Mouse (Mus musculus) hindbrain, embryonic 10.5 days (tissue): ENCODE results near the gene Tbp. TPM values are rescaled to one million over a fixed set of nuclear protein-coding genes. Genes with fewer than 3 reads are reported as not detected.

Source experiments
- DNase-seq: peaks from one replicate; pipeline ENCODE4 v3.0.0-alpha.2; 2017; ENCODE audit warnings: low spot score
- H3K27ac ChIP-seq: fragments of 300-500 bp; sonication (generic); 2 replicates; pipeline ENCODE4 v1.5.1; 2016; ENCODE audit warnings: mild to moderate bottlenecking, moderate library complexity
- H3K27me3 ChIP-seq: fragments of 300-500 bp; sonication (generic); 2 replicates; pipeline ENCODE4 v1.6.1; 2016; ENCODE audit warnings: mild to moderate bottlenecking; ENCODE audit not compliant: poor library complexity, insufficient read depth, severe bottlenecking
- H3K36me3 ChIP-seq: fragments of 300-500 bp; sonication (generic); 2 replicates; pipeline ENCODE4 v1.6.1; 2016; ENCODE audit warnings: mild to moderate bottlenecking, moderate library complexity
- H3K4me1 ChIP-seq: fragments of 300-500 bp; sonication (generic); replicated peaks from 2 replicates; pipeline ENCODE4 v1.6.1; 2016; ENCODE audit warnings: mild to moderate bottlenecking
- H3K4me3 ChIP-seq: fragments of 300-500 bp; sonication (generic); 2 replicates; pipeline ENCODE4 v1.5.1; 2016; ENCODE audit warnings: mild to moderate bottlenecking, moderate library complexity
- H3K9me3 ChIP-seq: fragments of 300-500 bp; sonication (generic); 2 replicates; pipeline ENCODE4 v1.6.1; 2016; ENCODE audit warnings: mild to moderate bottlenecking, moderate library complexity
- WGBS: fragments of 180-500 bp; shearing (Covaris S2); methylation state at CpG from one replicate; pipeline ENCODE4 v1.1.7; 2016; 5-methylcytosine and 5-hydroxymethylcytosine counted together
- polyA plus RNA-seq: library from polyadenylated mRNA; unstranded; fragments of >200 nt; fragmentation: Nextera tagmentation; extraction: Ambion mirVana; gene quantifications from 2 replicates; pipeline ENCODE4 v1.2.1, GENCODE M21; 2016

The Tbp gene
- polyA plus RNA-seq, result 62.1 and 64.2 TPM in 2 replicates

GRCm38 (mm10) chr17:15499656-15500394, at the start of gene Tbp, which contains the start of gene Psmb1:
TSS of gene Tbp (plus strand) at chr17:15499888.
TSS of gene Psmb1 (minus strand) at chr17:15499751.
- WGBS, result under 1% methylated on average over 63 of the region's 63 CpGs
- Histone ChIP-seq H3K27ac (peak within 1 kb of the TSS; percentile 95), H3K4me3 (peak within 1 kb of the TSS; percentile 99), H3K9me3 (no peaks in the 10 kb centered on the region), H3K36me3 (peaks cover 39% of the 10 kb centered on the region), H3K27me3 (no peaks in the 10 kb centered on the region), H3K4me1 (peaks cover 38% of the 10 kb centered on the region)
- DNase-seq, result peak; percentile 98

- Histone ChIP-seq H3K9me3 (no peaks in the 10 kb centered on the region), H3K27ac (no peak overlapping the region), H3K4me1 (no peaks in the 10 kb centered on the region), H3K4me3 (no peak overlapping the region), H3K36me3 (peaks cover 11% of the 10 kb centered on the region), H3K27me3 (no peaks in the 10 kb centered on the region)
- DNase-seq, result no peak
- WGBS, result 84% methylated on average over 4 of the region's 4 CpGs
Measured at GRCm38 (mm10) chr17:15455203-15455602, 44.5 kb upstream of the Tbp start.

- Histone ChIP-seq H3K4me1 (no peaks in the 10 kb centered on the region), H3K27me3 (no peaks in the 10 kb centered on the region), H3K36me3 (peaks cover 15% of the 10 kb centered on the region), H3K4me3 (no peak overlapping the region), H3K9me3 (no peaks in the 10 kb centered on the region), H3K27ac (no peak overlapping the region)
- DNase-seq, result no peak
- WGBS, result 95% methylated on average over 2 of the region's 2 CpGs
Measured at GRCm38 (mm10) chr17:15456595-15456994, 43.1 kb upstream of the Tbp start.

- Histone ChIP-seq H3K27me3 (no peaks in the 10 kb centered on the region), H3K4me3 (no peak overlapping the region), H3K36me3 (peaks cover 30% of the 10 kb centered on the region), H3K27ac (no peak overlapping the region), H3K9me3 (no peaks in the 10 kb centered on the region), H3K4me1 (no peaks in the 10 kb centered on the region)
- no peak for DNase-seq
- 92% methylated on average over 4 of the region's 4 CpGs for WGBS
Measured at GRCm38 (mm10) chr17:15459761-15460160, 39.9 kb upstream of the Tbp start.

GRCm38 (mm10) chr17:15461921-15462495, 37.7 kb upstream of the Tbp start:
- Histone ChIP-seq H3K27me3 (no peaks in the 10 kb centered on the region), H3K27ac (no peak overlapping the region), H3K9me3 (no peaks in the 10 kb centered on the region), H3K36me3 (peaks cover 38% of the 10 kb centered on the region), H3K4me3 (no peak overlapping the region), H3K4me1 (no peaks in the 10 kb centered on the region)
- WGBS, result 95% methylated on average over 6 of the region's 6 CpGs
- no peak for DNase-seq

GRCm38 (mm10) chr17:15467669-15468068, 32.0 kb upstream of the Tbp start:
- Histone ChIP-seq H3K36me3 (peaks cover 60% of the 10 kb centered on the region), H3K4me1 (no peaks in the 10 kb centered on the region), H3K4me3 (no peak overlapping the region), H3K27me3 (no peaks in the 10 kb centered on the region), H3K9me3 (no peaks in the 10 kb centered on the region), H3K27ac (no peak overlapping the region)
- WGBS, result 29% methylated on average over 5 of the region's 5 CpGs
- DNase-seq, result peak; percentile 80

- DNase-seq, result no peak
- H3K4me1 ChIP-seq, result no peaks in the 10 kb centered on the region
- peaks cover 87% of the 10 kb centered on the region for H3K36me3 ChIP-seq
- no peak overlapping the region for H3K4me3 ChIP-seq
- no peaks in the 10 kb centered on the region for H3K9me3 ChIP-seq
- 89% methylated on average over 4 of the region's 4 CpGs for WGBS
- H3K27me3 ChIP-seq, result no peaks in the 10 kb centered on the region
- H3K27ac ChIP-seq, result no peak overlapping the region
Measured at GRCm38 (mm10) chr17:15472671-15473070, 27.0 kb upstream of the Tbp start.

- H3K36me3 ChIP-seq, result peaks cover 71% of the 10 kb centered on the region
- no peak overlapping the region for H3K4me3 ChIP-seq
- 95% methylated on average over 7 of the region's 7 CpGs for WGBS
Measured at GRCm38 (mm10) chr17:15490542-15490941, 9.1 kb upstream of the Tbp start.

GRCm38 (mm10) chr17:15497882-15498752, 1.6 kb upstream of the Tbp start:
- WGBS, result under 1% methylated on average over 50 of the region's 50 CpGs

More at GRCm38 (mm10) chr17:15490542-15490941, 9.1 kb upstream of the Tbp start:
- DNase-seq, result no peak
- no peak overlapping the region for H3K27ac ChIP-seq
- no peaks in the 10 kb centered on the region for H3K4me1 ChIP-seq
- H3K27me3 ChIP-seq, result no peaks in the 10 kb centered on the region
- H3K9me3 ChIP-seq, result no peaks in the 10 kb centered on the region

GRCm38 (mm10) chr17:15498753-15499113, 955 bp upstream of the Tbp start:
- 42% methylated on average over 7 of the region's 7 CpGs for WGBS
- H3K4me1 ChIP-seq, result peaks cover 38% of the 10 kb centered on the region
- peak overlapping the region; percentile 95; the same call in 1 of the 2 replicates for H3K27ac ChIP-seq
- no peaks in the 10 kb centered on the region for H3K9me3 ChIP-seq
- peaks cover 39% of the 10 kb centered on the region for H3K36me3 ChIP-seq
- peak overlapping the region; percentile 99 for H3K4me3 ChIP-seq
- DNase-seq, result no peak
- H3K27me3 ChIP-seq, result no peaks in the 10 kb centered on the region

More at GRCm38 (mm10) chr17:15497882-15498752, 1.6 kb upstream of the Tbp start:
- Histone ChIP-seq H3K36me3 (peaks cover 41% of the 10 kb centered on the region), H3K4me1 (peaks cover 38% of the 10 kb centered on the region), H3K4me3 (peak overlapping the region; percentile 99), H3K27me3 (no peaks in the 10 kb centered on the region), H3K27ac (peak overlapping the region; percentile 95), H3K9me3 (no peaks in the 10 kb centered on the region)
- peak; percentile 95 for DNase-seq

GRCm38 (mm10) chr17:15510694-15511093, 11.0 kb downstream of the Tbp start:
- Histone ChIP-seq H3K4me3 (no peak overlapping the region), H3K27ac (no peak overlapping the region), H3K27me3 (no peaks in the 10 kb centered on the region), H3K4me1 (no peaks in the 10 kb centered on the region), H3K36me3 (peaks cover 100% of the 10 kb centered on the region), H3K9me3 (peaks cover 9% of the 10 kb centered on the region)
- no peak for DNase-seq
- WGBS, result 93% methylated on average over 2 of the region's 2 CpGs

- Histone ChIP-seq H3K27ac (no peak overlapping the region), H3K4me3 (no peak overlapping the region), H3K9me3 (no peaks in the 10 kb centered on the region), H3K27me3 (no peaks in the 10 kb centered on the region), H3K4me1 (no peaks in the 10 kb centered on the region), H3K36me3 (peaks cover 100% of the 10 kb centered on the region)
- DNase-seq, result no peak
- 82% methylated on average over 5 of the region's 5 CpGs for WGBS
Measured at GRCm38 (mm10) chr17:15517776-15518175, 18.1 kb downstream of the Tbp start.
